Mouse (Mus musculus) stomach, embryonic 16.5 days (tissue): Measurements from ENCODE around the gene Cldn12. TPM values are rescaled to one million over a fixed set of nuclear protein-coding genes. Genes with fewer than 3 reads are reported as not detected.

Experiments
- ATAC-seq: fragments of 200-750 bp; cut with Nextera tagmentation; 2 replicates; pipeline ENCODE4 v1.8.0; 2017; ENCODE audit warnings: moderate number of reproducible peaks, moderate TSS enrichment; ENCODE audit not compliant: insufficient read depth, low FRiP score
- H3K27ac ChIP-seq: fragments of 300-500 bp; sonication (generic); 2 replicates; pipeline ENCODE4 v1.5.1; 2014; ENCODE audit warnings: low read length
- H3K27me3 ChIP-seq: fragments of 300-500 bp; sonication (generic); 2 replicates; pipeline ENCODE4 v1.6.1; 2014; ENCODE audit warnings: low read length, control low read depth, mixed read lengths; ENCODE audit not compliant: control insufficient read depth, insufficient read depth
- H3K36me3 ChIP-seq: fragments of 300-500 bp; sonication (generic); 2 replicates; pipeline ENCODE4 v1.6.1; 2014; ENCODE audit warnings: low read length; ENCODE audit not compliant: control insufficient read depth, insufficient read depth
- H3K4me1 ChIP-seq: fragments of 300-500 bp; sonication (generic); 2 replicates; pipeline ENCODE4 v1.6.1; 2014; ENCODE audit warnings: low read length, control low read depth, mixed read lengths; ENCODE audit not compliant: control insufficient read depth, insufficient read depth
- H3K4me2 ChIP-seq: fragments of 300-500 bp; sonication (generic); 2 replicates; pipeline ENCODE4 v1.6.1; 2014; ENCODE audit warnings: low read depth, low read length, mixed read lengths
- H3K4me3 ChIP-seq: fragments of 300-500 bp; sonication (generic); replicated peaks from 2 replicates; pipeline ENCODE4 v1.5.1; 2014; ENCODE audit warnings: mild to moderate bottlenecking, low read length
- H3K9ac ChIP-seq: fragments of 300-500 bp; sonication (generic); 2 replicates; pipeline ENCODE4 v1.6.1; 2014; ENCODE audit warnings: low read length
- H3K9me3 ChIP-seq: fragments of 300-500 bp; sonication (generic); replicated peaks from 2 replicates; pipeline ENCODE4 v1.6.1; 2016; ENCODE audit warnings: low read length, control low read depth; ENCODE audit not compliant: control insufficient read depth
- WGBS: fragments of 180-500 bp; shearing (Covaris S2); extraction: QIAGEN DNeasy Blood & Tissue Kit; methylation state at CpG from one replicate; pipeline ENCODE4 v1.1.7; 2014; 5-methylcytosine and 5-hydroxymethylcytosine counted together
- polyA plus RNA-seq: library from polyadenylated mRNA; unstranded; fragments of >200 nt; fragmentation: Nextera tagmentation; extraction: Ambion mirVana; gene quantifications from 2 replicates; pipeline ENCODE4 v1.2.1, GENCODE M21; 2015

Gene Cldn12
- polyA plus RNA-seq, 1 experiment from 2014 or later, result 23.5 TPM

DNA sequence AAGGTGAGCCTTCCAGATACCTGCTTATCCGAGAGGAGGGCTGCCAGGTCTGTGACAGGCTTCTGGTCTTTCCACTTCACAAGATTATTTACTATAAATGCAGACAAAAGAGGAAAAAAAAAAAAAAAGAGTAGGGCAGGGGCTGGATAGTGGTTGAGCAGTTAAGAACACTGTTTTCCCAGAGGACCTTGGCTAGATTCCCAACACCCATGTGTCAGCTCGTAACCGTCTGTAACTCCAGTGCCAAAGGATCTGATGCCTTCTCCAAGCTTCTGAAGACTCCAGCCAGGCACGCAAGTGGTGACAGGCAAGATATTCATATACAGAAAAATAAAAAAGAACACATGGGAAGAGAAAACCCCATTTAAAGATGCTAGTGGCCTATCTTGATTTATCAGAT is 11.4 kb downstream of the Cldn12 start:
- Histone ChIP-seq H3K4me2 (no peak overlapping the region), H3K36me3 (no peaks in the 10 kb centered on the region), H3K4me1 (no peaks in the 10 kb centered on the region), H3K27me3 (no peaks in the 10 kb centered on the region), H3K9ac (no peak overlapping the region), H3K9me3 (no peaks in the 10 kb centered on the region), H3K27ac (no peak overlapping the region), H3K4me3 (no peak overlapping the region)
- ATAC-seq, result no peak
- 73% methylated on average over 4 of the region's 4 CpGs for WGBS

DNA sequence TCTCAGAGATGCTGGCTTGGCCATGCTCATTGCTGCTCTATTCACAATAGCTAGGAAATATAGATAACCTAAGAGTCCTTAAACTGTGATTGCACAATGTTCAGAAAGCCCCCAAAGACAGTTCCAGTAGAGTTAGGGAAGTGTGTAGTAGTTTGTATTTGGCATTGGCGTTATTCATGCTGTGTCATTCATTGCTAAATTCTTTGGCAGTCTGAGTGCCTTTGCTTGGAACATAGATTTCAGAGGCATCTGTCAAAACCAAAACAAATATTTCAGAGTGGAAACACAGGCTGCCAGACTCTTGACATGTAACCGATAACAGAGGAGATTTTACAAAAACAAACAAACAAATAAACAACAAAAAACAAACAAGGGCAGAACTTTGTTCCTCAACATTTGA is 13.2 kb downstream of the Cldn12 start:
- Histone ChIP-seq H3K9me3 (no peaks in the 10 kb centered on the region), H3K36me3 (no peaks in the 10 kb centered on the region), H3K4me3 (no peak overlapping the region), H3K27me3 (no peaks in the 10 kb centered on the region), H3K4me1 (no peaks in the 10 kb centered on the region), H3K4me2 (no peak overlapping the region), H3K9ac (no peak overlapping the region), H3K27ac (no peak overlapping the region)
- 79% methylated on average over 2 of the region's 2 CpGs for WGBS
- ATAC-seq, result no peak

DNA sequence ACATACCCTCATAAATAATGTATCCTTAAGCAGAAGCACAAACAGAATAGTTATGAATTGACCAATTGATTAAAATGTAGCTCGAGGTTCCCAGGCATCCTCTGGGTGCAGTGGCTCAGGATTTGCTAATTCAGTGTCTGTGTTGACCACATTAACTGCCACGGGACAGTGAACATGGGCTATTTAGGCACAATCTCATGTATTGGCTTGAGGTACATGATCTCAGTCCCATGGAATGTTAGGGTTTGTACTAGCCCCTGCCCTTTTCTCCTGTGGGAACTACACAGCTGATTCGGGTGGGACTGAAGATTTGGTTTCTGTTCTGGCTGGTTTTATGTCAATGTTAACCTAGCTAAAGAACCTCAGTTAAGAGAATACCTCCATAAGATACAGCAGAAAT is 18.4 kb downstream of the Cldn12 start:
- Histone ChIP-seq H3K4me3 (no peak overlapping the region), H3K4me2 (no peak overlapping the region), H3K27me3 (no peaks in the 10 kb centered on the region), H3K9me3 (no peaks in the 10 kb centered on the region), H3K36me3 (no peaks in the 10 kb centered on the region), H3K4me1 (no peaks in the 10 kb centered on the region), H3K9ac (no peak overlapping the region), H3K27ac (no peak overlapping the region)
- no peak for ATAC-seq
- 54% methylated on average over 3 of the region's 3 CpGs for WGBS

DNA sequence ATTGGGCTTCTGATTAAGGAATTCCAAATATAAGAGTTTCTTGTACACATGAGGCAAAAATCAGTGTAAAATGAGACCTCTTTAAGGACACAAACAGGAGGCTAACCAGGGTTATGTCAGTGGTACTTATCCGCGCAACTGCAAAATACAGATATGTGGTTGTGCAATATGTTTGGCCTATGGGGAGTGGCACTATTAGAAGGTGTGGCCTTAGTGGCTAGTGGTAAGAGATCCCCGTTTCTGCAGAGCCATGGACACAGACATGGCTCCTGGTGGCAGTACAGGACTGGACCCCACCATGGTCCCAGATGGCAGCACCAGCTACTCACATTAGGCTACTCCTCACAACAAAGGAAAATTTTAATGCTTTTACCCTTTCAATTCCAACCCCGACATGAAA is 19.7 kb downstream of the Cldn12 start:
- peak overlapping the region; percentile 10; the same call in 1 of the 2 replicates for H3K4me2 ChIP-seq
- H3K4me3 ChIP-seq, result no peak overlapping the region
- H3K4me1 ChIP-seq, result no peaks in the 10 kb centered on the region
- 77% methylated on average over 4 of the region's 4 CpGs for WGBS
- H3K36me3 ChIP-seq, result no peaks in the 10 kb centered on the region
- H3K27ac ChIP-seq, result no peak overlapping the region
- H3K9me3 ChIP-seq, result no peaks in the 10 kb centered on the region
- no peak; the same call in 1 of the 2 replicates for ATAC-seq
- H3K9ac ChIP-seq, result no peak overlapping the region
- H3K27me3 ChIP-seq, result no peaks in the 10 kb centered on the region

DNA sequence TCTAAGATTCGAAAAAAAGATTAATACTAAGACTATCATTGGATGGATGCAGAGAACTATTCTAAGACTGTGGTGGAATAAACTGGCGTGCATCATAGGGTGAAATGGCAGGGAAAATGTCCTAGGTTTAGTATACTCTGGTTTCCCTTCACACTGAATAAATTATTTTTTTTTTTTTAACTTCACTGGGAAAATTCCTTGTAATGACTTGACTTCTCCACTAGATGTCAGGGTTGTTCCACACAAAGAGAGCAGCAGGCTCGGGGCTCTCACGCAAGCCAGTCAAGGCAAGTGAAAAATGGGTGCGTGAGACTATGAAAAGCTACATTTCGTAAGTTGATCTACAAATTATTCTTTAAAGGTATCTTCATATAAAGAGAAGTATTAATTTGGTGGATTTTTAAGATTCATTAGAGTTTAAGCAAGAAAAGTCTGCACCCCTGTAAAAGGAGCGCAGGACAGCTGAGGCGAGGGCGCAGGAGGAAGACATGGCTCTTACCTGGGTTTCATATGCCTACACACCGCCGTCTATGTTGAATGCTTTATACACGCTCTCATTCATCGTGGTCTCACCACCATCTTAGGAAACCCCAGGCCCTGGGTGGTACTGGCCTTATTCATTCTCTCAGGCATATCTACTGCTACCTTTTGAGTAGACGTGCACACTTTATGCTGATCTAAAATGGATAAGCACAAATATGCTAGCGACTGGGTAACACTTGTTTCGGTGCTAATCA is 20.3 kb downstream of the Cldn12 start:
- Histone ChIP-seq H3K4me2 (peak overlapping the region; percentile 10; the same call in 1 of the 2 replicates), H3K4me1 (no peaks in the 10 kb centered on the region), H3K27ac (no peak overlapping the region), H3K9me3 (no peaks in the 10 kb centered on the region), H3K27me3 (no peaks in the 10 kb centered on the region), H3K36me3 (no peaks in the 10 kb centered on the region), H3K4me3 (no peak overlapping the region), H3K9ac (no peak overlapping the region)
- ATAC-seq, result peak; percentile 29; the same call in 1 of the 2 replicates
- WGBS, result 35% methylated on average over 16 of the region's 16 CpGs

DNA sequence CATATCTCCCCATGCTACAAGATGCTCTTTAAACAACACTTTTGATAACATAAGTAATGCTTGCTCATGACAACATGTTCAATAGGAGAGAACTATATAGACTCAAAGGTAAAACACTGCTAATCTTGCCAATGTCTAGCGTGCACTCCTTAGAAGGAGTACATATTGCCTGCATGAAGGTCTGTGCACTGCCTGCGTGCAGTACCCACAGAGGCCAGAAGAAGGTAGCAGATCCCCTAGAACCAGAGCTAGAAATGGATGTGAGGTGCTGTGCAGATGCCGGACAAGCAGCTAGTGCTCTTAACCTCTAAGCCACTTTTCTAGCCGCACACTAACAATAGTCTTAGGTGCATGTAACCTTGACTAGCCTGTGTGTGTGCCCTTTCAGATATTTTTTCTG is 22.6 kb downstream of the Cldn12 start:
- H3K27me3 ChIP-seq, result no peaks in the 10 kb centered on the region
- no peak for ATAC-seq
- H3K36me3 ChIP-seq, result no peaks in the 10 kb centered on the region
- no peak overlapping the region for H3K4me2 ChIP-seq
- WGBS, result 91% methylated on average over 4 of the region's 4 CpGs
- no peak overlapping the region for H3K9ac ChIP-seq
- H3K4me1 ChIP-seq, result no peaks in the 10 kb centered on the region
- no peak overlapping the region for H3K4me3 ChIP-seq
- H3K27ac ChIP-seq, result no peak overlapping the region
- H3K9me3 ChIP-seq, result no peaks in the 10 kb centered on the region

DNA sequence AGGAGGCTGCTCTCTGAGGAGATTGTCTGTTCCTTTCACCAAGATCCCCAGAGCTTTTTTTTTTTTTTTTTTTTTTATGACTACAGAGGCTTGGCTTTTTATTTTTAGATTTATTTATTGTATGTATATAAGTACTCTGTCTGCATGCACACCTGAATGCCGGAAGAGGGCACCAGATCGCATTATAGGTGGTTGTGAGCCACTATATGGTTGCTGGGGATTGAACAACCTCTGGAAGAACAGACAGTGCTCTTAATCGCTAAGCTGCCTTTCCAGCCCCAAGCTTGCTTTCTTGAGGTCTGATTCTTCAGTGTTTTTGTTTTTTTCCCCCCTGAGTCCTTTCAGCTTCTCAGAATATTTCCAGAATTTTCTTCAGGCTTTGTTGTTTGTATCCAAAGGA is 28.7 kb downstream of the Cldn12 start:
- ATAC-seq, result no peak
- no peaks in the 10 kb centered on the region for H3K9me3 ChIP-seq
- no peaks in the 10 kb centered on the region for H3K36me3 ChIP-seq
- no peak overlapping the region for H3K27ac ChIP-seq
- H3K4me1 ChIP-seq, result no peaks in the 10 kb centered on the region
- 49% methylated on average over 3 of the region's 3 CpGs for WGBS
- no peak overlapping the region for H3K4me2 ChIP-seq
- no peak overlapping the region for H3K9ac ChIP-seq
- H3K4me3 ChIP-seq, result no peak overlapping the region
- H3K27me3 ChIP-seq, result no peaks in the 10 kb centered on the region

DNA sequence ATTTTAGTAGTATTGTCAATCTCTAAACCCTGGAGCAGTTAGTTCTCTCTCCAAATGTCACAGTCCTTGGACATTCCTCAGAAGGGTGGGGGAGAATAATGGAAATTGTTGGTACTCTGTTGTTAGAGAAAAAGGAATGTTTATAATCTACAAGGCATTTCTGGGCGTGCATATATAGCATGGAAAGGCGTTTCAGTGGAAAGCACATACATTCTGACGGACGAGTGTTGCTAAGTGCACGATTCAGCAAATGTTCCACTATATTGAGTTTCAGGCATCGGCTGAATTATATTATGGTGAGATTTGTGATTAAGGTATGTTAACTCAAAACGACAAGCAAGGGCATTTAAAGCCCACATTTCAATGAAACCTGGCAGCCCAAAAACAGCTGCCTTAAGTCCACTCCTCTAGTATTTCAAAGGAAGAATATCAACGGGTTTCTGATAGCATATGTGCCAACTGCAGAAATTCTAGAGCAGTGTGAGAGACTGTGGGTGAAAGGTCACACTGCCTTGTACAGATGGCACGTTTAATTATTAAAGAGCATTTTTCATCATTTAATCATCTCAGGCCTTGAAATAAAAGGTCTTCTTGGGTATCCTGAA is 31.4 kb downstream of the Cldn12 start:
- H3K9ac ChIP-seq, result no peak overlapping the region
- WGBS, result 42% methylated on average over 9 of the region's 9 CpGs
- no peaks in the 10 kb centered on the region for H3K36me3 ChIP-seq
- no peak overlapping the region for H3K27ac ChIP-seq
- no peak for ATAC-seq
- no peak overlapping the region for H3K4me2 ChIP-seq
- H3K27me3 ChIP-seq, result no peaks in the 10 kb centered on the region
- no peaks in the 10 kb centered on the region for H3K4me1 ChIP-seq
- H3K9me3 ChIP-seq, result no peaks in the 10 kb centered on the region
- no peak overlapping the region for H3K4me3 ChIP-seq

DNA sequence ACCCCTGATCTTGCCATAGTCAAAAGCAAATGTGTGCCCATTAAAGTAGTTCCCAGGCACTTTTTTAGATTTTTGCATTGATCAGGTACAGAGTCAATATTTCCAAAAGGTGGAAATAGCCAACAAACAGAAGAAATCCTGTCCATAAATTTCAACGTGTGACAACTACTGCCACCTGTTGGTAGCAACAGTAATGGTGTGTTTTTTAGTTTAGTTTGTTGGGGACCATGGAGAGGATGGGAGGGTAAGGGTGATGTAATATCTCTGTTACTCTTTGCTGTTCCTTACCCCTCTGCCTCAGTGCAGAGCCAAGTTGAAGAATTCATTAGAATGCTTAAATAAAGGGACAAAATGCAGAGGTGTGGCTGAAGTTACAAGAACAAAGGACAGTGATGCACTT is 33.1 kb downstream of the Cldn12 start:
- WGBS, result 3% methylated on average over 1 of the region's 1 CpGs

More for the DNA sequence above, 33.1 kb downstream of the Cldn12 start:
- Histone ChIP-seq H3K4me2 (no peak overlapping the region), H3K27me3 (no peaks in the 10 kb centered on the region), H3K9ac (no peak overlapping the region), H3K27ac (no peak overlapping the region), H3K36me3 (no peaks in the 10 kb centered on the region), H3K4me3 (no peak overlapping the region), H3K9me3 (no peaks in the 10 kb centered on the region), H3K4me1 (no peaks in the 10 kb centered on the region)
- no peak; the same call in 1 of the 2 replicates for ATAC-seq
